Mouse (Mus musculus) stomach, postnatal 0 days (tissue): ENCODE results near the gene Cavin3.

Experiments
- CTCF ChIP-seq: IDR thresholded peaks from 2 replicates; pipeline ENCODE4 v1.5.1; 2016; ENCODE audit warnings: antibody characterized with exemption, low read depth, mild to moderate bottlenecking, moderate library complexity
- EP300 ChIP-seq: optimal IDR thresholded peaks from 2 replicates; pipeline ENCODE3; 2016; ENCODE audit warnings: antibody characterized with exemption

DNA sequence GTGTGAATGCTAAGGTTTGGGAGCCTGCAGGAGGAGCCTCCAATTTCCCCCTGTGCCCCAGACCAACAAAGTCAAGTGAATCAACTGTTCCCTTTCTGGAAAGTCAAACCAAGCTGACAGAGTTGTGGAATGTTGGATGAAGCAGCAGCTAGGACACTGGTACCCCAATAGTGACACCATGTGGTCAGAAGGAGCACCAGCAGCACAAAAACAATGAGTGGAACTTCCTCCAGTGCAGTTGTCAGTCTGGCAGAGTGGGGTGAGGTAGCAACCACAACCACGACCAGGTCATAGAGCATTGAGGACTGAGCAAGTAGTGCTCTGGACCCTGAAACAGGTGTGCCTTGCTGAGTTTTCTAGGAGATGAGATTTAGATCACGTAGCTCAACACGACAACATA lies 4.3 kb downstream of the Cavin3 start:
- peak; percentile 95 for TF ChIP-seq CTCF
- no peak for TF ChIP-seq EP300
